Mouse (Mus musculus) hindbrain, embryonic 15.5 days (tissue): ENCODE data around the gene Ccnd2. TPM values are rescaled to one million over a fixed set of nuclear protein-coding genes. Genes with fewer than 3 reads are reported as not detected.

Experiments
- ATAC-seq: fragments of 200-750 bp; cut with Nextera tagmentation; 2 replicates; pipeline ENCODE4 v1.8.0; 2017; ENCODE audit warnings: low read depth, moderate number of reproducible peaks, moderate TSS enrichment; ENCODE audit not compliant: low FRiP score
- H3K27ac ChIP-seq: fragments of 300-500 bp; sonication (generic); replicated peaks from 2 replicates; pipeline ENCODE4 v1.5.1; 2015; ENCODE audit warnings: mild to moderate bottlenecking, inconsistent platforms
- H3K27me3 ChIP-seq: fragments of 300-500 bp; sonication (generic); 2 replicates; pipeline ENCODE4 v1.6.1; 2015; ENCODE audit warnings: control low read depth, inconsistent platforms
- H3K36me3 ChIP-seq: fragments of 300-500 bp; sonication (generic); 2 replicates; pipeline ENCODE4 v1.6.1; 2015; ENCODE audit warnings: control low read depth, inconsistent platforms
- H3K4me1 ChIP-seq: fragments of 300-500 bp; sonication (generic); replicated peaks from 2 replicates; pipeline ENCODE4 v1.6.1; 2015; ENCODE audit warnings: control low read depth, inconsistent platforms
- H3K4me2 ChIP-seq: fragments of 300-500 bp; sonication (generic); 2 replicates; pipeline ENCODE4 v1.6.1; 2015; ENCODE audit warnings: moderate library complexity, mild to moderate bottlenecking, inconsistent platforms
- H3K4me3 ChIP-seq: fragments of 300-500 bp; sonication (generic); 2 replicates; pipeline ENCODE4 v1.5.1; 2015; ENCODE audit warnings: mild to moderate bottlenecking, inconsistent platforms
- H3K9ac ChIP-seq: fragments of 300-500 bp; sonication (generic); 2 replicates; pipeline ENCODE4 v1.6.1; 2015; ENCODE audit warnings: inconsistent platforms
- H3K9me3 ChIP-seq: fragments of 300-500 bp; sonication (generic); 2 replicates; pipeline ENCODE4 v1.6.1; 2016; ENCODE audit warnings: control low read depth, inconsistent platforms
- whole genome bisulfite sequencing: fragments of 180-500 bp; shearing (Covaris S2); methylation state at CpG from one replicate; pipeline ENCODE4 v1.1.7; 2015; 5-methylcytosine and 5-hydroxymethylcytosine counted together
- polyA plus RNA-seq: library from polyadenylated mRNA; unstranded; fragments of >200 nt; fragmentation: Nextera tagmentation; extraction: Ambion mirVana; gene quantifications from 2 replicates; pipeline ENCODE4 v1.2.1, GENCODE M21; 2015

The Ccnd2 gene
- polyA plus RNA-seq, 1 experiment from 2014 or later: 288 TPM

DNA sequence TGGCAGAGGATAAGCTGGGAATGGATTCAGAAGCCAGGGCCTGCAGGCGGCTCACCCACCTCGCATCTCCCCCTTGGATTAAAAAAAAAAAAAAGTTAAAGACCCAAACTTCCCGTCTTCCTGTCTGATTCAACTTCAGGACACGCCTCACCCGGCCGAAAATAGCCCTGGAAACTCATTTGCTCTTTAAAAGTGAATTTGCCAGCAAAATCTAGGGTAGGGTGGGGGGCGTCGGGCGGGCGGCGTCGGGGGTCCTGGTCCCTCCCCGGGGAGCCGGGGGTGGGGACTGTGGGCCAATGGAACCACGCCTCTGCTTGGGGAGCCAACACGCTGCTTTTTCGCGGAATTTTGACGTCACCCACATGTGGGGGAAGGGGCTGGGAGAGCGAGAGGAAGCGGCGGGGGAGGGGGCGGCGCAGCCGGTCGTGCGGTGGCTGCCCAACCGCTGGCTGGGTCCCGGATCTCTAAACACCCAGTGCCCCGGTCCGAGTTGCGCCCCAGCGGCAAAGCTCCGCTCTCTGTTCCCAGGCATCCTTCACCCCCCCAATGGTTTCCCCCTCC, 2.8 kb upstream of the Ccnd2 start:
- Histone ChIP-seq H3K4me2 (peak overlapping the region; percentile 83), H3K4me3 (peak overlapping the region; percentile 31), H3K36me3 (no peaks in the 10 kb centered on the region), H3K9ac (no peak overlapping the region; the same call in 1 of the 2 replicates), H3K27ac (no peak overlapping the region), H3K4me1 (peaks cover 60% of the 10 kb centered on the region), H3K9me3 (no peaks in the 10 kb centered on the region), H3K27me3 (peaks cover 65% of the 10 kb centered on the region)
- 1% methylated on average over 28 of the region's 34 CpGs for WGBS
- ATAC-seq: no peak

DNA sequence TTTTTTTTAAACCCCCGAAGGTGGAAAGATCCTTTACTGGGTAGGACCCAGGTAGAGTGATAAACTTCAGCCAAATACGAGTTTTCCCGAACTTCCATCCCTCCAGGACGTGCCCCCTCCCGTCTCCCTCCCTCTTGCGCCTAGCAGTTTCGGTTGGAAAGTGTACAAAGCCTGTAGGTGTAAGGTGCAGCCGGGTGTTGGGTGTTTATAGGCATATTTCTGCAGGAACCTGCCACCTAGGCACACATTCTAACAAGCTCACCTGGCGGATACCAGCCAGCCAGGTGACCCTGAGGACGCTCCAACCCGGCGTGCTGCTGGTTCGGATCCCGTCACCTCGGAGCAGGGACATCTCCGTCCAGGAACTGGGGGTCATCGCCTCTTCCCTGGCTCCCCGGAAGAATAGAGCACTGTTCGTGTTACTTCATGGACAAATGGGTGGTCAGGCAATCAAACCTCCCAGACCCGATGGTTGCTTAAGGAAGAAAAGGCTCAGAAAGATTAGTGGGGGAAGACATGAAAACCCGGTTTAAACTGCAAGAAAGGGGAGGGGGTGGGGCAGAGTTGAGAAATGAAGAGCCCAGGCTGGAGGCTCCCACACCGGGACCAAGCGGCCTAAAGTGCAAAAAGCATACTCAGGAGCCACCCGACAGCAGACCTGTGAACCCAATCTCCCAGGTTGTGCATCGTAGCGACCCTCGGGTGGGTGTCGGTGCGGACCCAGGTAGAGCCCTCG, 2.1 kb upstream of the Ccnd2 start:
- Histone ChIP-seq H3K9me3 (no peaks in the 10 kb centered on the region), H3K4me3 (peak overlapping the region; percentile 49), H3K36me3 (no peaks in the 10 kb centered on the region), H3K4me2 (peak overlapping the region; percentile 83), H3K27me3 (peaks cover 65% of the 10 kb centered on the region), H3K4me1 (peaks cover 67% of the 10 kb centered on the region), H3K9ac (no peak overlapping the region), H3K27ac (no peak overlapping the region)
- 1% methylated on average over 30 of the region's 30 CpGs for WGBS
- no peak for ATAC-seq

DNA sequence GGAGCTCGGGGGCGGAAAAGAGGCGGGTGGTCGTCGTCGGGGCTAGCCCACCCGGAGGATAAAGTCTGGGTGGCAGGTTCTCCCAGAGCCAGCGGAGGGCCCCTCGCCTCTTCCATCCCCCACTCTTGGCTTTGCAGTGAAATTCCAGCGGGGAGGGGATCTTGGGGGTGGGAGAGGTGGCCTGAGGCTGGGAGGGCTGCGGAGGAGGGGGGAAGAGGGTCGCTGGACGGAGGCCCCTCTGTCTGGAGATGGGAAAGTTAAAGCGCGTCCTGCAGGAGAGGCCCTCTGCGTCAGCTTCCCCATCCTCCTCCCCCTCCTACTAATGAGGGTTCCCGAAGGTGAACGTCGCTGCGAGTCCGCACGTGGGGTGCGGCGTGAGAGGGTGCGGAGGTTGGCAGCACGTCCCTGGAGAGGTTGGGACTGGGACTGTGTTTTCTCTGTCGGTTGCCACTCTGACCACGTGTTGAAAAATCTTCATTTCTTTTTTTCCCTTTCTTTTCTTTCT, 1.4 kb upstream of the Ccnd2 start:
- H3K9me3 ChIP-seq: no peaks in the 10 kb centered on the region
- H3K27ac ChIP-seq: no peak overlapping the region
- H3K36me3 ChIP-seq: no peaks in the 10 kb centered on the region
- H3K4me3 ChIP-seq: peak overlapping the region; percentile 49
- H3K4me1 ChIP-seq: peaks cover 67% of the 10 kb centered on the region
- under 1% methylated on average over 28 of the region's 28 CpGs for WGBS
- H3K9ac ChIP-seq: no peak overlapping the region
- peaks cover 65% of the 10 kb centered on the region for H3K27me3 ChIP-seq
- ATAC-seq: no peak
- H3K4me2 ChIP-seq: peak overlapping the region; percentile 83

DNA sequence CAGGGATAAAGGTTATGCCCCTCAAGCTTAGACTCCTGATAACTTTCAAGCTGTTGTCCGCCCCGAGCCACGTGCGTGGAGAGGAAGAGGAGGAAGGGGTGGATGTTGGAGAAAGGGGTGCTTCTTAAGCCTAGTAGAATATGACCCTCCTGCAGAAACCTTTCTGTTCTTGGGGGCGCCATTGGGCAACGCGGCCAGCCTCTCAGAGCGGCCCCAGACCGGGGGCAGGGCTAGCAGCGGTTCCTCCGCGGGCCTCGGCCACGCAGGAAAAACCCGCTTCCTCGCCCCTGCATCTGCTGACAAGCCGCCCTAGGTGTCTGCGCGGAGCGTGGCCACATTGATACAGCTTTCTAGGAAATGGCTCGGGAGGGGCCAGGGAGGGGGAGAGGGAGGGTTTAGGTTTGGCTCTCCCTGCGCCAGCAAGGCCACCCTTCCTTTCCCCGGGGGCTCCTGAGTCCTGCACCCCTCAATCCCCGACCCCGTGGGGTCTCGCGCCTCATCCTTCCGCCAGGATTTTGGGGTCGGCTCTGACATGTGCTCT, 358 bp downstream of the Ccnd2 start:
- Histone ChIP-seq H3K4me1 (peaks cover 69% of the 10 kb centered on the region), H3K4me3 (peak overlapping the region; percentile 49), H3K9ac (peak overlapping the region; percentile 40), H3K27me3 (peaks cover 55% of the 10 kb centered on the region), H3K4me2 (peak overlapping the region; percentile 83), H3K36me3 (no peaks in the 10 kb centered on the region), H3K27ac (peak overlapping the region; percentile 40), H3K9me3 (no peaks in the 10 kb centered on the region)
- under 1% methylated on average over 29 of the region's 29 CpGs for WGBS
- peak; percentile 13 for ATAC-seq

DNA sequence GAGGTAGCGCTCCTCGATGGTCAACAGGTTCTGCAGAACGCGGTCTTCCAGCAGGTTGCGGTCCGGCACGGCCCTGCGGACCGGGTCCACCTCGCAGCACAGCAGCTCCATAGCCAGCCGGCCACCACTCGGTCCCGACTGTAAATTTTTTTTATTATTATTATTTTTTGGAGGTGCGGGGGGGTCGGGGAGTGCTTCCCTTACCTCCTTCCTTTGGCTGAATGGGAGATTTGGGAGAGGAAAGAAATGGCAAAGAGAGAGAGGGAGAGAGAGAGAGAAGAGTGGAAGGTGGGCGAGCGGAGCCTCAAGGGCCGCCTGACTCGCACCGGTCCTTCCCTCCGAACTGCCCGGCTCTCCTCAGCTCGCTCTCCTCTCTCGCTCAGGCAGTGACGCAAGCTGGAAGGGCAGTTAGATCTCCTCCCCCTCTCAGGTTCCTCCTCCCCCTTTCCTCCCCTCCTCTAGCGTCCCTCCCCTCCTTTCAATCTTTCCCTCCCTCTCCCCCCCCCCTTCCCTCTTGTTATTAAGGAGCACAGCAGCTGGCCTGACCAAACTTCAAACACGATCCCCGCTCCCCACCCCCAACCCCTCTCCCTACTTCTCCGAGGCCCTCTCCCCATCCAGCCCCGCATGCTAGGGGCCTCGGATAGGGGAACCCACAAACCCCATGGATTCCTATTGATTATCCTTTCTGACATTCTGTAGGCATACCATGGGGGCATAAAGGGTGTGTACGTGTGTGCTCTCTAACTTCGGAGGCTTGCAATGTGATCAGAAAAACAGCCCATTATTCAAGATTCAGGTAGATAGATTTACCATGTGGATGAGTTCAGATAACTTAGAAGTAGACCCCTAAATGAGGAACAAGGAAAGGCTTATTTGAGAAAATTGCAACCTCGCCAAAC, 1.1 kb downstream of the Ccnd2 start:
- Histone ChIP-seq H3K4me2 (peak overlapping the region; percentile 83), H3K9me3 (no peaks in the 10 kb centered on the region), H3K27ac (peak overlapping the region; percentile 40), H3K4me3 (peak overlapping the region; percentile 49), H3K4me1 (peaks cover 69% of the 10 kb centered on the region), H3K27me3 (peaks cover 52% of the 10 kb centered on the region), H3K36me3 (no peaks in the 10 kb centered on the region), H3K9ac (peak overlapping the region; percentile 46)
- ATAC-seq: peak; percentile 47; the same call in 1 of the 2 replicates
- WGBS: under 1% methylated on average over 34 of the region's 34 CpGs

DNA sequence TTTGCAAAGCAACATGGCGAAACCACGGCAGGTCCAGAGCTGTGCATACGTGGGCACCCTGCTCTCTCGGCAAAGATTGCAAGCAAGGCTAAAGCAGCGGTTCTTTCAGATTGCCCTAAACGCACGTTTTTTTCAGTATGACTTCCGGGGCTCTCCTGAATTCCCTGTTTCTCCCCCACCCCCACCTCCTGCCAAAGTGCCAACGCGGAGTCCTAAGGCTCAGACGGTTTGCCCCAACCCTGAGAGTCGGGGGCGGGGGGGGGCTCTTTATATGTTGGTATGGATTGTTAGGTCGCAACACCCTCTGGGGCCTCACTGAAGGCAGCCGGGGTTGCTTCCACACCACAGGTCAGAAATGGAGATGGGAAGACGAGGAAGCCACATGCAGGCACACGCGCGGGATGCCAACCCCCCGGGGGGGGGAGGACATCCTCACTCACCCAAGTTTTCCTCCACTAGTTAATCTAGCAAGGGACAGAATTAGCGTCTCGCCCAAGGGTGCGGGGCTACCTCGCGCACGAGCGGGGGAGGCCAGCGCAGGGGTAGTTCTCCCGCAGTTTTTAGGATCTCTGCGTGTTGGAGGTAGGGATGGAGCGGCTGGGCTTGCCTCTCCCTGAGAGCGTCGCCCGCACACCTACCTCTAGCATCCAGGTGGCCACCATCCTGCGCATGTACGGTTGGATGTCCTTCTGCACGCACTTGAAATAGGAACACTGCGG, 1.9 kb downstream of the Ccnd2 start:
- Histone ChIP-seq H3K36me3 (no peaks in the 10 kb centered on the region), H3K4me3 (peak overlapping the region; percentile 49), H3K9ac (peak overlapping the region; percentile 46), H3K4me2 (peak overlapping the region; percentile 83), H3K27ac (no peak overlapping the region; the same call in 1 of the 2 replicates), H3K9me3 (no peaks in the 10 kb centered on the region), H3K27me3 (peaks cover 46% of the 10 kb centered on the region), H3K4me1 (peaks cover 62% of the 10 kb centered on the region)
- under 1% methylated on average over 38 of the region's 38 CpGs for WGBS
- ATAC-seq: no peak

DNA sequence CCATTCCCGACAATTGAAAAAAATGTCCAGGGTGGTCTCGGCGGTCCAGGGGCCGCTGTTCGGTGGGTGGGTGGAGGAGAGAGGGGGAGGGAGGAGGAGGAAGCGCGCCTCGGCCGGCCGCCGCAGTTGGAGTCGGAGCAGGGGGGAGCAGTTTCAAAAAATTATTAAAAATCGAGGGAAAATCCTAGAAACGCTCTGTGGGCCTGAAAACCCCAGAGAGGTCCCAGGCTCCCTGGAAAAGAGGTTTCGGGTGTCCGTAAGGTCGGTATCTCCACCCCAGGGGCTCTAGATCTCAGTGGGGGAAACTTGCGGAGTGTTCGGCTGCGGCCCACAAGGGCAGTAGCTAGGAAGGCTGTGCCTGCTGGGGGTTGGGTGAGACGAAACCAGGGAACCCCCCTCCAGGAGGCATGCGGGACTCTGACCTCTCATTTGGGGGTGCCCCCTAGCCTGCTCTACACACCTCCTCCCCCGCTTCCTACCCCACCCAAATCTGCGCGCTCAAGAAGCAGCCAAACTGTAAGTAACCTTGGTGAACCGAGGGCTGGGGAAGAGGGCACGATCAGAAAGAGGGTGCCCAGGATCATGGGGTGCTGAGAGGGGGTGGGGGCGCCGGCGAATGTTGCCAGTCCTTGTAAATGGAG, 2.6 kb downstream of the Ccnd2 start:
- Histone ChIP-seq H3K9me3 (no peaks in the 10 kb centered on the region), H3K4me1 (peaks cover 55% of the 10 kb centered on the region), H3K27ac (no peak overlapping the region), H3K9ac (peak overlapping the region; percentile 46), H3K36me3 (no peaks in the 10 kb centered on the region), H3K4me3 (peak overlapping the region; percentile 49), H3K4me2 (peak overlapping the region; percentile 83), H3K27me3 (peaks cover 40% of the 10 kb centered on the region)
- no peak for ATAC-seq
- under 1% methylated on average over 30 of the region's 30 CpGs for WGBS

DNA sequence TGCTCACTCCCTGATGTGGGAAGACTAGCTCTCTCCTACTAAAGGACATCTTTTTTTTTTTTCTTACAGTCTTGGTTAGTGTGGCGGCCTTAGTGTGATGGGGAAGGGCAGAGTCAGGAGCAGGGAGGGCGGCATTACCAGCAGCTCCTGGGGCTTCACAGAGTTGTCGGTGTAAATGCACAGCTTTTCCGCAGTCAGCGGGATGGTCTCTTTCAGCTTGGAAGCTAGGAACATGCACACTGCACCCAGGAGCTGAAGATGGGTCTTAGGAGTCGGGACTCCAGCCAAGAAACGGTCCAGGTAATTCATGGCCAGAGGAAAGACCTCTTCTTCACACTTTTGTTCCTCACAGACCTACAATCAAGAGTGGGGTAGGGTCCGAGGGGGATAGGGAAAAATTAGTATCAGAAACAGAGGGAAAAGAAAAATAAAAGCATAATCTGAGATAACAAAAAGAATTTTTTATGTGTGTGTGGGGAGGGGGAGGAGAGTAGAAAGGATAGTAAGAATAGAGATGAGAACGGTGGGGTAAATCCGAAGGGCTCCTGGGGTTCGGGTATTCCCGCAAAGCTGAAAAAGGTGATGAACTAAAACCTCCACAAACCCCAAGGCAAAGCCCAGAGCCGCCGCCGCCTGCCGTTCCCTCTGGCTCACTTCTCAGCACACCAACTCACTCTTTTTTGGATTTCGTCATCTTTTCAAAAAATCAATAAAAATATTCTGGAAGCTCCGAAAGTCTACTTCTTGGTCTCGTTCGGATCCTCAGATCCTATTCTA, 3.3 kb downstream of the Ccnd2 start:
- Histone ChIP-seq H3K27me3 (peaks cover 33% of the 10 kb centered on the region), H3K4me3 (peak overlapping the region; percentile 49), H3K27ac (no peak overlapping the region), H3K9me3 (no peaks in the 10 kb centered on the region), H3K36me3 (no peaks in the 10 kb centered on the region), H3K4me2 (peak overlapping the region; percentile 83), H3K4me1 (peaks cover 48% of the 10 kb centered on the region), H3K9ac (peak overlapping the region; percentile 46; the same call in 1 of the 2 replicates)
- 5% methylated on average over 20 of the region's 20 CpGs for WGBS
- ATAC-seq: no peak

DNA sequence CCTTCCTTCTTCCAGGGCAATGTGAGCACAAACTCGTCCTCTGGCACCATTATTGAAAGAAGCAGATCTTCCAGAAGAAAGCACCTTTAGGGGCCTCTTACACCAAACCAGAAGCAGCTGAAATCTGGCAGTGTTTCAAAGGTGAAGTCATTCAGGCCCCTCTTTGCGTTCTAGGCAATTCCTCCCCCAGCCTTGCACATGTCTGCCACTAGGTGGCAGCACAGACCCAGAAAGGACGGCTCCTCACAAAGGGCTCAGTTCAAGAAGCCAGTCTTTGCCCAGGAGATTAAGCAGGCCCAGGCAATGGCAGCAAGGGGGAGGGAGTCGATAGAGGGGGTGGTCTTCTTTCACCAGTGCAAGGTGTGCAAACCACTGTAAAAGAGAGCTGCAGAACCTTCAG, 4.3 kb downstream of the Ccnd2 start:
- H3K36me3 ChIP-seq: no peaks in the 10 kb centered on the region
- peak; percentile 28 for ATAC-seq
- WGBS: 0% methylated on average over 4 of the region's 4 CpGs
- peaks cover 23% of the 10 kb centered on the region for H3K27me3 ChIP-seq
- H3K4me1 ChIP-seq: peaks cover 38% of the 10 kb centered on the region
- no peak overlapping the region for H3K4me3 ChIP-seq
- H3K4me2 ChIP-seq: peak overlapping the region; percentile 83
- no peaks in the 10 kb centered on the region for H3K9me3 ChIP-seq
- no peak overlapping the region; the same call in 1 of the 2 replicates for H3K9ac ChIP-seq
- no peak overlapping the region for H3K27ac ChIP-seq

DNA sequence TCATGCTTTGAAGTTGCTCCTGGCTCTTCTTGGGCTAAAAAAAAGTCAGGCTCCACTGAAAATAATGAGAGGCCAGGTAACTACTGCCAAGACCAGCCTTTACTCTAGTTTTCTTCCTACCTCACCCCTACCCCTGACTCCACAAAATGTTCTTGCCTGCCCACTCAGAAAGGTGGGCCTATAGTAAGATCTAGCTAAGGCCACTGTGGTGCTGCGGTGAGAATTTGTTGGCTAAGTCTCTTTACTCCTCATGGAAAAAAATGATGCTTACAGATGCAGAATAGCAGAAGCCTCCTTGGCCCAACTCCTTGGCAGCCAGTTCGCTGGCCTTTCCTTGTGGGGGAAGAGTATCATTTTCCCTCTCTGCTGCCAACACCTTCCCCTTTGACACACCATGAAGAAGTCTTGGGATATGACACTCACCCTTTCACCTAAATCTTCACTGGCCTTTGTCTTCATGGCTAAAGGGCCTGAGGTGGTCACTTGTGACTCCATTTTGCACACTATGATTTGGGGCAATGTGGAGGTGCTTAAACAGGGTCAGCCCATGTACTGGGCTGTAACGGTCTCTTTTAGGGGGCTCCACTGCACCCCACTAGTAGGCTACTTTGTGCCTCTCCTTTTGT, 5.6 kb downstream of the Ccnd2 start:
- Histone ChIP-seq H3K4me2 (no peak overlapping the region), H3K4me1 (peaks cover 26% of the 10 kb centered on the region), H3K36me3 (no peaks in the 10 kb centered on the region), H3K9me3 (no peaks in the 10 kb centered on the region), H3K27ac (no peak overlapping the region), H3K27me3 (peaks cover 12% of the 10 kb centered on the region), H3K9ac (no peak overlapping the region), H3K4me3 (no peak overlapping the region)
- no peak for ATAC-seq
- 78% methylated on average over 3 of the region's 3 CpGs for WGBS
